Mouse (Mus musculus) ES-Bruce4 (cell line): ENCODE measurements around the gene Slc5a11.

ENCODE experiments used
- EP300 ChIP-seq: IDR thresholded peaks from 2 replicates; pipeline ENCODE4 v1.6.1; 2011; ENCODE audit warnings: low read depth, low read length; ENCODE audit not compliant: insufficient read depth
- POLR2A ChIP-seq: IDR thresholded peaks from one replicate; pipeline ENCODE4 v1.8.1; 2011; ENCODE audit warnings: low read length; ENCODE audit not compliant: insufficient read depth

GRCm38 (mm10) chr7:123276568-123276967 lies 62.0 kb downstream of the Slc5a11 start:
- TF ChIP-seq EP300 = no peak
- no peak for TF ChIP-seq POLR2A
